Mouse (Mus musculus) cerebellum, adult 9-10 months (tissue): ENCODE data around the gene Bicral.

ENCODE experiments used
- DNase-seq: peaks from one replicate; pipeline ENCODE4 v3.0.0; 2022

Bicral gene

DNA sequence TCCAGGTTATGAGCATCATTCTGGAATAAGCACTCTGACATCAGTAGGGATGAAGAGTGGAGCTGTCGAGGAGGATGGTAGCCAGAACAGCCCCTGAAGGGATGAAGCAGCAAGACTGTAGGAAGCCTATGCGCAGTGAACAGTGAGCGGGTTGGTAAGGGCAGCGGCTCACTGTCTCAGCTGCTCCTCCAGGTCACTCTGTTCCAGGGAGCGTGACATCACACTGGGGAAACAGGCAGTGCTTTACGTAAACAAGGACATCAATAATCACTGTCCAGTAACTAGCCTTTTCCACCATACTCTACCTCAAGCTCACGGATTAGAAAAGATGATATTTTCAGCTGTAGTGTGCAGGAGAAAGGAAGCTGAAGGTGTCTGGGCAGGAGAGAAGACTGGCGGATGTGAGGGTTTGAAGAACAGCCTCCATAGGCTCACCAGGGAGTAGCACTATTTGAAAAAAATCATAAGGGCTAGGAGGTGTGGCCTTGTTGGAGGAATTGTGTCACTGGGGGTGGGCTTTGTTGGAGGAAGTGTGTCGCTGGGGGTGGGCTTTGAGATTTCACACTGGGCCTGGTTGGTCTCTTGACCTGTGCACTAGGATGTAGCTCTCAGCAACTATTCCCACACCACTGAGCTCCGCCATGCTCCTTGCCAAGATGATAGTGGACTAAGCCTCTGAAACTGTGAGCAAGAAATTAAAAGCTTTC is 17.8 kb downstream of the Bicral start:
- no peak for DNase-seq

DNA sequence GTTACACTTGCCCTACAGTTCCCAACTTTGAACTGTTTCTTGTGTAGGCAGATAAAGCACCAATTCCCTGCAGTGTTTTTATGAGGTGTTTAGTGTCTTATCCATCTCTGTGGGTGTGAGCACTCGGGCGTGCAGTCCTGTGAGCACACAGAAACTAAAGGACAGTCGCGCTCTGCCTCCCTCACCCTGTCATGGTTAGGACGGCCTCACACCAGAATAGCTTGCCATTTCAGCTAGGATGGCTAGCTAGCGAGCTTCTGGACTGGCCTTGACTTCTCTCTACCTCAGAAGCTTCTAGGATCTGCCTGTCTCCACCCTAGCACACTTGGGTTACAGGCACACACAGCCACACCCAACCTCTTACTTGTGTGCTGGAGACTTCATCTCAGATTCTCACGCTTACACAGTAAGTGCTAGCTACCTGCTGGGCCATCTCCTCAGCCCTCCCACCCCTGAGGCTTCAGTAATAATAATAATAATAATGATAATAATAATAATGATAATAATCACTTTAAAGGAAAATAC is 19.8 kb downstream of the Bicral start:
- no peak for DNase-seq

DNA sequence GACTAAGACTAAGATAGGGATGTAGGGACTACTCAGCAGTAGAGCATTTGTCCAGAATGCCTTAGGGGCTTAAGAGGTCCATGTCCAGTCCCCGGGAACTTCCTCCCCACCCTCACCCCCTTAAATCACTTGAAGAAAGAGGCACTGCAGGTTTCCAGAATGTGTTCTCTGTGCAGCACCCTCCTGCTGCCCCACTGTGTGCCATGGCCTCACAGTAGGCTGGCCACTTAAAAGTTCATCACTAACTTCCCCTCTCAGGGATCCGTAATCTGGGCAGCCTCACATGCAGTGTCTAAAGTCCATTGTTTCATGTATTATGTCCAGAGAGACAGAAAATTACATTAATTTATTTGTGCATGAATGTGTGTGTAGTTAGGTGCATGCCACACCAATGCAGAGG is 20.4 kb downstream of the Bicral start:
- DNase-seq, result no peak

DNA sequence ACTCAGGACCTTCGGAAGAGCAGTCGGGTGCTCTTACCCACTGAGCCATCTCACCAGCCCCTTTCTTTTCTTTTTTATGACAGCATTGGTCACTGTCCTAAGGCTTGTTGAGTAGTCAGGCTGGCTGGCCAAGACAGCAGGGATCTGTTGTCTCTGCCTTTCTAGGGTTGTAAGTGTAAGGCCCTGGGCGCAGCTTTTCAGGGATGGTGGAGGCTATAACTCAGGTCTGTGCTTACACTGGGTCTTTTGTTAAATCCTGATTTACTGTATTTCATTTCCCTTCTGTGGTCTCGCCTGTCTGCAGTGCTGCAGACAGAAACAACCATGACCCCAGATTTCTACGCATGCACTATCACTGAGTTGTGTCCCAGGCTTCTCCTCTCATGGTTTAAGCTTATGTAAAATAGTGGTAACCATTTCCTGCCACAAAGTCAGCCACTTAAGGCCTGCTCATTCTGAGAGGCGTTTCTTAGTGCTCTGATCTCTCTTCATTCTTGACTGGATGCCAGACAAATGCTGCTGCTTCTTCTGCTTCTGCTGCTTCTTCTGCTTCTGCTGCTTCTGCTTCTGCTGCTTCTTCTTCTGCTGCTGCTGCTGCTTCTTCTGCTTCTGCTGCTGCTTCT is 23.1 kb downstream of the Bicral start:
- DNase-seq, result no peak

DNA sequence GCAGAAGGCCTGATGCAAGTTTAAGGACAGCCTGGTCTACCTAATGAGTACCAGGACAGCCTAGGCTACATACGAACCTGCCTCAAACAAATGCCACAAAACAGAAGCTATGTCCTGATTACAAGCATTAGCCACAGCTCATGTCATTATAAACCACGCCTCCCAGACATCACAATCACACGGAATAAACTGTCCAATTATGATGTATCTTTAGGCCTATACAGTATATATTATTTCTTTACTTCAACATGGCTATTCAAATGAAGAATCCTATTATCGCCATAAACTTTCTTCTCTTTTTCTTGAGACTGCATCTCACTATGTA is 25.3 kb downstream of the Bicral start:
- no peak for DNase-seq

DNA sequence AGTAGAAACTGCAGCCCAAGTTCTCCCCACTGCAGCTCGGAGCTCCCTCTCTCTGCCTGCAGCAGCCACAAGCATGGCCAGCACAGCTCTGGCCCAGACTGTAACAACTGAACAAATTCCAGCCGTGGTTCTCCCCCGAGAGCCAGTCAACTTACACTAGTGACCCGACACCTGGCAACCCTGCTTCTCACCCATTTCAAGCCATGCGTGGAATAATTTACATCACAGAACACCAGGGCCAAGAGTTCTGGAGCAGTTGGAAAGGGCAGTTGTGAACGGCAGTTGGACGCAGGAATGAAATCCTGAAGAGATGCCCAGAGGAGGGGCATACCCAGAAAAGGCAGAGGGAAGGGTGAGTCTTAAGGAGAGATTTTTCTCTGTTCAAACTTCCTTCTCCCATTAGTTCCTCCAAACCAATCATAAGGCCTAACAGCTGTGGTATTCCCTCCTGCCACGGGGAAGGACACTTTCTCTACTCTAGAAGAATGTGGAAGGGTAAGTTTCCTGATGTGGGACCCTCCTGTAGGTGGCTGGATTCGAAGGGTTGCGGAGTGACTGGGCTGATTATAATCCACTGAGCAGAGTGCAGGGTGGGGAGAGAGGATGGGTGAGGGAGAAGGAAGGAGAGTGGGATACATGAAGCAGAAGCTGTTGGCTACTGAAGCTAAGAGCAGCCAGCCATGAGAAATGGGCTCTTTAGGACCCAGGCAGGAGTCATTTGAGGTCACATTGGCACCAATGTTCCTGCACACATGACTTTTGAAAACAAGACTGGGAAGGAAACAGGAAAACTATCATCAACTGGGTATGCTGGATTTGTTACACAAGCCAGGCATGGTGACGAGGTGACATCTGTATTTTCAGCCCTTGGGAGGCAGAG is 25.9 kb downstream of the Bicral start:
- no peak for DNase-seq

DNA sequence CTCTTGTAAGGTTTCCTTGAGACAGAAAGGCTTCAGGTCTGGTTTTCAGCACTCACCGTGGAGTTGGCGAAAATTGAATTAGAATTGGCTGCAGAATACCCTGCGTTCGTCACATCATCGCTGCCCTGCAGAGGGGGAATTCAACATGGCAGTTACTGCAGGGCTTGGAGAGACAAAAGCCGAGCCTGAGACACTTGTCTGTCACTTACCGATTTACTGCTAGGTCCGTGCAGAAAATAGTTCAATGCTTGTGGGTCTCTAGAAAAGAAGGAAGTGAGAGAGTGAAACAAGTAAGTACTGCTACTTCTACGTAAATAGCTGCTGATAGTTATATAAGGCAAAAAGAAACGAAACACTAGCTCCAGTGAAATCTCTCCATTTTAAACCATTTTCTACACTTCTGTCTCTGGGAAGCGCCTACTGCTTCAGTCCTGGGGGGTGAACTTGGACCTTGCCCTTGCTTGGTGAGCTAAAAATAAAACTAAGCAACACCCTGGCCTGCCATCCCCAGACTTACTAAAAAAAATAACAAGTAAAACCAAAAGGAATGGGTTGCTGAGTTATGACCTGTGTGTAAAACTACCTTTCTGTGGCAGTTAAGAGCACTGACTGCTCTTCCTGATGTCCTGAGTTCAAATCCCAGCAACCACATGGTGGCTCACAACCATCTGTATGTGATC is 28.3 kb downstream of the Bicral start:
- DNase-seq, result no peak

DNA sequence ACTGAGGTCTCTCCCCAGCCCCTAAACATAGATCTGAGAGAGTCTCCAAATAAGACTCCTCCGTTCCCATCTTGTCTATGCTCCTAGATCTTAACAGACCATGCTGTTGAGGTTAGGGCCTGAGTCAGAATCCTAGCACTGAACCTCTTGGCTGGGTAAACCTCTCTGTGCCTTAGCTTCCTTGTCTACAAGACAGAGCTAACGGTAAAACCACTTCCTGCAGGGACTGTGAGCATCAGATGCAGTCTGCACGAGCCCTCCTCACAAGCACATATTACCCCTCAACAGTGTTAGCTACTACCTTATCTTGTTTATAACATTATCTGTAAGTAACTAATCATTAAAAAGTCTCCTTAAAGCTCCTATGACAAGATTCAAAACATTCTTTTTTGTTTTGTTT is 29.3 kb downstream of the Bicral start:
- DNase-seq, result no peak

DNA sequence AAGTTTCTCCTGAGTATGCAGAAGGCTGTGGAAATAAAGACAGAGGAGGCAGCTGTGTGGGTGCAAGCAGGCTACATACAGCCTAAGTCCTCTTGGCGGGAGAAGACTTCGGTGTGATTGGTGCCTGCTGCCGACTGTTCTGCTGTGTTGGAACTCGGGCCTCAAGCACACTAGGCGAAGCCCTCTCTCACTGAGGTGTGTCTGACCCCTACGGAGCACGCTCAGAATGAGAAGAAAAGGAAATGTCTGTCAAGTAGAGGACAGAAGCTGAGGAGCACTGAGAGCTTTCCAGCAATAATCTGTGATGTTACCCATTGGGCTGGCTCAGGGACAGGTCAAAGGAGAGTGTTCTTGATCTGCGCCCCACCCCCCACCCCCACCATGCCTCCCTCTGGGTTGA is 35.2 kb downstream of the Bicral start:
- DNase-seq, result no peak

DNA sequence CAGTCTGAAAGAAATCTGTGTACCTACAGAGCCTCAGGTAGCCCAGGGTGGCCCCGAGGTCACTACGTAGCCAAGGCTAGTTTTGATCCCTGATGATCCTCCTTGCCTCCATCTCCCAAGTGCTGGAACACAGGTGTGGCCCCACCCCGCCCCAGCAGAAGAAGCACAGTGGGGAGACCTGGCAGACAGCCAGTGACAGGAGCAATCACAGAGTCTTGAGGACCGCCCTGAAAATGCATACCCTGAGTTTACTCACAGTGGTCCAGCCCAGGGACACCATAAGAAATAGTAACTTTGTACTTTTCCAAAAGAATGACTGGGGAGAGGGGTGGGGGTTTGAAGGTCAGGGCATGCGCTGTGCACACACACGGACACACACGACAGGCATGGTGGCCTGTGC is 37.7 kb downstream of the Bicral start:
- DNase-seq, result peak; percentile 43

DNA sequence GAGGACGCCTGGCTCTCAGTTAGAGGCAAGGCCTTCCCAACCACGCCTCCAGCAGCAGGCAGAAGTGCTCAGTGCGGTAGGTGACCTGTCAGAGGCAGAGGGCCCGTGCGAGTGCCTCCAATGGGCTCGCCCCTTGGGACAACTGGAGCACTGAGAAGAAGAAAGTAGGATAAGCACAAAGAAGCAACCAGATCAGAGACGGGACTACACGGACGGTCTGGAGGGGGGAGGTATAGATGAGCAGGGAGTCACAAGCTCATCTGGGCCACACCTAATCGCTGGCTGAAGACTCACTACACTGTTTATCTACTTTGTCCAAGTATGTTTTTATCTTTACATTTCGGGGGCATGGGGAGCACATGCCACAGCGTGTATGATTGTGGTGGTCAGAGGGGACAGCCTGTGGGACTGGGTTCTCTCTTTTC is 40.5 kb downstream of the Bicral start:
- no peak for DNase-seq

DNA sequence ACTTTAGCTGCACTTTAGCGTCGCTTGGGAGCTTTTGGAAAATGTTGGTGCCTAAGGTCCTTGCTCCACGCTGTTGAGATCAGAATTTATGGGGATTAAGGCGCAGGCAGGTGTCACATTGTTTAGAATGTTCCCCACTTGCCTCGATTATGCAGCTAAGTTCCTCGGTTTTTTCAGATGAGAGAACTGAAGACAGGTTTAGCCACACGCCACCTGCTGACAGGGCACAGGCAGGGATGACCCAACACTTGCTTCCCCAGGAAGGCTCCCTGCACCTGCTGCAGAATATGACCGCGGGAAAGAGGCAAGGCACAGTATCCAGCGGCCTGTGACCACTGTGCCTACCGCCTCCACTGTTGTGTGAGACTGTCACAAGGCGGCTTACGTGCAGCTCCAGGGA is 42.0 kb downstream of the Bicral start:
- no peak for DNase-seq

DNA sequence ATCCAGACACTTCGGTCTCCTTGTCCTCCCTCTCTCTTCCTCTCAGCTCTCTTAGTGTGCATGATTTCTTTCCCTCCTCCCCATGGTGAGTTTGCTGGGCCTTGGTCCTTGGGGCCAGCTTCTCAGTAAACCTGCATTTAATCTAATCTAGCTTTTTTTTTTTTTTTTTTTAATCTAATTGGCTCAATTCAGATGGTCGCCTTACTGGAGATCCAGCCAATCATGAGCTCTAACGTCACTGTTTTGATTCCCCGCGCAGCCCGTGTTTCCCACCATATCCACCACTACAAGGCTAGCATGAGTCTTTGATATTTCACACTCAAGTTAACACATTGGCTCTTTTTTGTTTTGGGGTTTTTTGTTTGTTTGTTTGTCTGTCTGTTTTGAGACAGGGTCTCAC is 43.8 kb downstream of the Bicral start:
- no peak for DNase-seq

DNA sequence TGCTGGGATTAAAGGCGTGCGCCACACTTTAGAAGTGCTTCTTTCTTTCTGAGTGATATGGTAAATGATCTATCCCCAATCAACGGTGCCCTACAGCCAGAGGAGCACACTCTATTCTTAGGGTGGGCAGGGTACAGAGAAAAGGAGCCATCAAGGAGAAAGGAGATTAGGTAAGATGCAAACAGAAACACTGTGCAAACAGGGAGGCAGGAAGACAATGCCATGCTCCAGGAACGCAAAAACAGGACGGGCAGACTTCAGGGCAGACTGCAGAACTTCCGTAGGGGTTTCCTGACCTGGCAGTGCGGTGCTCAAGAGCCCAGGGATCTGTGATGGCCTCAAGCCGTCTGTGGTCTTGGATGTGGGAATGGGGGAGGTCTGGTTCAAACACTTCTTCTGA is 44.6 kb downstream of the Bicral start:
- no peak for DNase-seq

DNA sequence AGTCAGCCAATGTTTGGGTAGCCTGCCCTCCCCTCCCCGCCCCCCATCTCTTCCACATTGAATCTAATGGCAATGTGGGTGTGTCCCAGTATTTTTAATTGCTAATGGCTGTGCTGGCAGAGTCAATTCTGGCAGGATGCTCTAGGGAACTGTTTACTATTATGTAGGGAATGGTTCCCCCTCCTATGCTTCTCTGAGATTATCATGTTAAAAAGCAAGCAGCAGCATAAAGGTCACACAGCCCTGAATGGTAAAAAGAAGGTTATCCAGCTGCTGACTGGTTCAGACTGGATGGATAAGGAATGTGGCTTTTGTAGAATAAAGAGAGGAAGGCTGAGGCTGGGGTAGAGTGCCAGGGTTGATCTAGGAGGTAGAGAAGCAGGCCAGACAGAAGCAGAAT is 45.8 kb downstream of the Bicral start:
- DNase-seq, result no peak

DNA sequence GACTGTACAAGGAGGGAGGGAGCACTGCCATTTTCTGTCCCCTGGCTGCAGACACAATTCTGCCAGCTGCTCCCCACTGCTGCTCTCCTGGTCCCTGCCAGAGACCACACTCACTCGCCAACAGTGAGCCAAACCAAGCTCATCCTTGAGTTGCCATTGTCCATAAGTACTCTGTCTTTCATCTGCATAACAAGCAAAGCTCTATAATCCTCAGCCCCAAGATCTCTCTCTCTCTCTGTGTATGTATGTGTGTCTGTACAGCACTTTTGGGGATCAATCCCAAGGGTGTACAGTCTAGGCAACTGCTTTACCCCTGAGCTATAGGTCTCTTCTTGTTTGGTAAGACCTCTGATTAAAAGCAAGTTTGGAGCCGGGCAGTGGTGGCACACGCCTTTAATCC is 47.6 kb downstream of the Bicral start:
- no peak for DNase-seq

DNA sequence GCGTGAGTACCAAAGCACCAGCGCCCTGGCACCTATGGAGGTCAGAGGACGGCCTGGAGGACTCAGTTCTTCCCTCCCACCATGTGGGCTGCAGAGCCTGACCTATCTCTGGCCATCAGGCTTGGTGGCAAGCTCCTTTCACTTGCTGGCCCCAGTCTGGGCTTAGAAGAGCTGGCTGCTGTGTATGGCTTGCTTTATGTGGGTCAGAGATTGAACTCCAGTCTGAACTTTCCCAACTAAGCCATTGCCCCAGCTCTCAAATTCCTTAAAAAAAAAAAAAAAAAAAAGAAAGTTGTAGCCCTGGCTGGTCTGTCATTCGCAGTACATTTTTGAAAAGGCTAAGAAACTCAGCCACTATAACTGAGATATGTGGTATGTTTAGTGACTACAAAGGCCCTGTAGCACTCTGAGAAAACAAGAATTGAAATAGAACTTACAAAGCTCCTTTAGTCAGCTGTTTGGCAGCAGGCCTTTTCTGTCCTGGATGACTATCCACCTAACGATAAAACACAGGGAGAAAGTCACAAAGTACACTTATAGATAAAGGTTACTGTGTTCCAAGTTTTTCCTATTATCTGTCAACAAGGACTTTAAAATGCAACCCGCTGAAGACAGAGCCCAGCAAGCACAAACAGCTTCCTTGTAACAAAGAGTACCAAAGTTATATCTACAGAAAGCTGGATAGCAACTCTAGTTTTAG is 49.0 kb downstream of the Bicral start:
- DNase-seq, result no peak

DNA sequence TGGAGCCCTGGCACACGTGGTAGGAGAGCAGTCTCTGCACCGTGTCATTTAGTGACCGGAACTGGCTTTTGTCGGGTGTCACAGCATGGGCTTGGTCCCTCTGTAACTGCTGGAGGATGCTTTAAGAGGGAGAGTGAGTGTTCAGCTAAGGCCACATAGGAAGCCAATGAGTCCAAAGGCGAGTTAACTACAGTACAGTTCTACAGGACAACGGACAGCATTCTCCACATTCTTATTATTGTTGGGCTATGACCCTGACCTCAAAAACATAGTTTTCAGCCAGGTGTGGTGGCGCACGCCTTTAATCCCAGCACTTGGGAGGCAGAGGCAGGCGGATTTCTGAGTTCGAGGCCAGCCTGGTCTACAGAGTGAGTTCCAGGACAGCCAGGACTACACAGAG is 49.9 kb downstream of the Bicral start:
- DNase-seq, result no peak

DNA sequence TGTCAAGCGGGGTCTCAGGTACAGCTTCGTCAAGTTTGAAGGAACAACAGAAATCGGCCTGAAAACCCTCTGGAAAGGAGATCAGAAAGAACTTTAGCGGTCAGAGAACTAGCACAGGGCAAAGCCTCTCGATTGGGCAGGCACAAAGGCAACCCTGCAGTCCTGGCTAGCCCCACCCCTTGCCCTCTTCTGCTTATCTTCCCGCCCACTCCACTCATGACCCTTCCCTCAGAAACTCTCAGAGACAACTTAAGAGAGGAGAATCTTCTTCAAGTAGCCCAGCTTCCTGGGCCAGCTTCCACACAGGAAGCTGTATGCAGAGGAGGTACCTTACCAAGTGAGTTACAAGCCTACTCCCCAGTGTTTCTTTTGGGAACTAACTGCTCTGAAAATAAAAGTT is 56.5 kb downstream of the Bicral start:
- no peak for DNase-seq

DNA sequence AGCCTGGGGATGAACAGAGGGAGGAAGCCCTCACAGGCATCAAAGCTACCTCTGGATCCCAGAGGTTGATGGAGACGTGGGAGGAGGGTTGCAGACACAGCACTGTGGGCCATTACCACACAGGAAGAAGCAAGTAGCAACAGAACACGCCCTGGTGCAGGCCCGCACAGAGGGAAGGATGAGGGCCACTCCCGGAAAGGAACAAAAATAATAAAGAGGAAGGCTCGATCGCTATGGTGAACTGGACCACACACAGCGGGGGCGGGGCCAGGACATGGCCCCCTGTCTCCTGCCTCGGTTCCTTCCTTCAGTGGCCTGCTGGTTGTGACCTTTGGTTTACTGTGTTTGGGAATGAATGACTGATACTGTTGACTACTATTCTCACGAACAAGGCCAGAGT is 58.6 kb downstream of the Bicral start:
- DNase-seq, result no peak

DNA sequence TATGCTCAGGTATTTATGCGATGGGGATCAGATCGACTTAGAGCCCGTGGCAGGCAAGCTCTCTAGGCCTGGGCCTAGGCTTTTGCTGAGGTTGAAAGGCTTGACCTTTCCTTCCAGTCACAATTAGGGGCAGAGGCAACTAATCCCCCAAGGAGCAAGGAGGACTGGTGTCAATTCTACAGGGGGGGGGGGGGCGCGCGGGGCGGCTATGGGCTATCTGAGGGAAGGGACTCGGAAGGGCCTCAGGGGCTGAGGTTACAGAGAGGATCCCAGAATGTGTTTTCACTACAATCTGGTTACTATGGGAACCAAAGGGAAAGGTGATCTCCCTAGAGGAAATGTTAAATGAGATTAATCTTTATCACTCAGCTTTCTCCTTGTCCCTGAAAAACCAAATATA is 60.9 kb downstream of the Bicral start:
- DNase-seq, result no peak

DNA sequence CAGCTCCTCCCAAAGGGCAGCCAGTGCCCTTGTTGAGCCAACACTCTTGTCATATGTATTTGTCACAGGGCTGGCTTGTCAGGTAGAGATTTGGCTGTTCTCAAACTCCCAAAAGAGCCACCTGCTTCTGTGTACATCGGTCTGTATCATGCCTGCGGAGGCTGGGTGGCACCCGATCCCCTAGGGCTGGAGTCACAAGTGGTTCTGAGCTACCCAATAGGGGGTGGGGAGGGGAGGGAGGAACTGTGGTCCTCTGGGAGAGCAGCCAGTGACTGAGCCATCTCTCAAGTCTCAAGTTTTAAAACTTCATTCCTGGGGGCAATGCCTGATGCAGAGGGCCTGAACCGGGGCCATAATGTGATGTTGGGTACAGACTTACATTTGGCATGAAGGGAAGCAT is 61.5 kb downstream of the Bicral start:
- DNase-seq, result no peak

DNA sequence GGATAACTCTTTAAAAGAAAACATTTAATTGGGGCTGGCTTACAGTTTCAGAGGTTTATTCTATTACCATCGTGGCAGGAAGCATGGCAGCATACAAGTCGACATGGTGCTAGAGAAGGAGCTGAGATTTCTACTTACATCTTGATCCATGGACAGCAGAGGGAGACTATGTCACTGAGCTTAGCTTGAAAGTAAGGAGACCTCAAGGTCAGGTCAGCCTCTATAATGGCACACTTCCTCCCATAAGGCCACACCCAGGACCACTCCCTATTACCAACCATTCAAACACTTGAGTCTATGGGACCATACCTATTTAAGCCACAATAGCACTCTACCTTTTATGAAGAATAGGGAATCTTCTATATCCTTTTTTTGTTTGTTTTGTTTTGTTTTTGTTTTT is 65.3 kb downstream of the Bicral start:
- DNase-seq, result no peak
